ENCODE assay signal across 19 mouse cellular contexts in the genomic region with DNA sequence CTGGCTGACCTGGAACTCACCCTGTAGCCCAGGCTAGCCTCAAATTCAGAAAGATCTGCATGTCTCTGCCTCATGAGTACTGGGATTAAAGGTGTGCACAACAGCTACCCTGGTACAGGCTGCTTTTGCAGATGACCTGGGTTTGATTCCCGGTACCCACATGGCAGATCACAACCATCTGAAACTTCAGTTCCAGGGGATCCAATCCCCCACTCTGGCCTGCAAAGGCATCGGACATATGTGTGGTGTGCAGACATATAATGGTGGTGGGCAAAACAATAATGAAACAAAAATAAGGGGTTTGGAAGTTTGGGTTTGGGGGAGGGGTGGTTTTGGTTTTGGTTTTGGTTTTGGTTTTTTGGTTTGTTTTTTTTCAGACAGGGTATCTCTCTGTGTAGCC. TPM values are rescaled to one million over a fixed set of nuclear protein-coding genes. Genes with fewer than 3 reads are reported as not detected.
"Had no signal": no experiment of that assay in that cellular context is flagged by ENCODE, and none has a peak within 500 bp of the region (broad histone marks: within the 10 kb centered on the region; RNA-seq: fewer than 3 reads in every experiment).

No protein-coding gene starts in this region.

- ATAC-seq: intestine, embryonic 16.5 days had no signal

- H3K9me3 ChIP-seq: lung, embryonic 15.5 days; megakaryocyte, embryonic 14.5 days; midbrain, embryonic 12.5 days had no signal

- H3K4me1 ChIP-seq: limb, embryonic 12.5 days; lung, embryonic 15.5 days; megakaryocyte, embryonic 14.5 days; midbrain, embryonic 12.5 days had no signal

- DNase-seq: kidney, adult 8-10 months; kidney, postnatal 36 days; layer of hippocampus, adult 9-11 months; layer of hippocampus, postnatal 36 days; lung, postnatal 14 days; thymus, postnatal 36 days had no signal

- H3K4me3 ChIP-seq: limb, embryonic 12.5 days; lung, embryonic 15.5 days; megakaryocyte, embryonic 14.5 days; midbrain, embryonic 12.5 days had no signal

- H3K27me3 ChIP-seq: limb, embryonic 12.5 days; lung, embryonic 15.5 days; midbrain, embryonic 12.5 days had no signal

- H3K36me3 ChIP-seq: limb, embryonic 12.5 days; lung, embryonic 15.5 days; midbrain, embryonic 12.5 days had no signal

- H3K27ac ChIP-seq: kidney, postnatal 0 days; limb, embryonic 12.5 days; lung, embryonic 15.5 days; macrophage; midbrain, embryonic 12.5 days had no signal

- H3K4me2 ChIP-seq: limb, embryonic 12.5 days; lung, embryonic 15.5 days; midbrain, embryonic 12.5 days had no signal

- H3K9ac ChIP-seq: limb, embryonic 12.5 days; lung, embryonic 15.5 days; midbrain, embryonic 12.5 days had no signal

RNA-seq across cellular contexts. Expression of a gene that starts 15.8 kb away (rescaled TPM):
- total RNA-seq: left cerebral cortex, postnatal 25 days; liver, adult 2 months; midbrain, postnatal 0 days had no signal
- polyA plus RNA-seq: intestine, embryonic 16.5 days; kidney, postnatal 0 days; limb, embryonic 12.5 days; liver, adult 2 months; liver, embryonic 16.5 days; lung, embryonic 15.5 days; macrophage; midbrain, embryonic 12.5 days; midbrain, postnatal 0 days; neural tube, embryonic 14.5 days; thymus, postnatal 0 days had no signal

RNA-seq across cellular contexts. Expression of a gene that starts 42.5 kb away (rescaled TPM):
- total RNA-seq: liver, adult 2 months had no signal
- polyA plus RNA-seq: limb, embryonic 12.5 days; liver, embryonic 16.5 days; lung, embryonic 15.5 days; macrophage; thymus, postnatal 0 days had no signal
